Mouse (Mus musculus): Measurements from ENCODE around the gene 5330417H12Rik. TPM values are rescaled to one million over a fixed set of nuclear protein-coding genes. Genes with fewer than 3 reads are reported as not detected.
A peak's percentile ranks its signal among the peaks of the same experiment; 100 is the strongest.

Gene 5330417H12Rik
- not detected in 2 replicates for total RNA-seq (2014; rRNA removed)
- polyA plus RNA-seq (2012; rRNA removed), result not detected in 2 replicates

GRCm38 (mm10) chr7:107625061-107625460 lies at the start of gene 5330417H12Rik:
TSS of gene 5330417H12Rik (minus strand) at chr7:107625161.
- Histone ChIP-seq H3K9ac (ENCODE audit: low read depth, low read length) (no peak within 1 kb of the TSS), H3K36me3 (ENCODE audit: control insufficient read depth, insufficient read depth, low read length) (no peaks in the 10 kb centered on the region), H3K27me3 (ENCODE audit: control insufficient read depth, insufficient read depth, low read length) (no peaks in the 10 kb centered on the region), H3K4me3 (ENCODE audit: insufficient read depth, low read depth, low read length) (no peak within 1 kb of the TSS), H3K79me2 (ENCODE audit: control insufficient read depth, insufficient read depth, low read length) (peaks cover 41% of the 10 kb centered on the region; the same call in 1 of the 2 replicates), H3K4me1 (ENCODE audit: control insufficient read depth, insufficient read depth, low read length) (peaks cover 2% of the 10 kb centered on the region; the same call in 1 of the 2 replicates), H3K27ac (replicated peaks; ENCODE audit: insufficient read depth, low read depth, low read length) (no peak within 1 kb of the TSS)
- DNase-seq (ENCODE audit: extremely low read depth, low read depth, low spot score), result no peak
- WGBS, result 98% methylated on average over 2 of the region's 2 CpGs
- no peak for TF ChIP-seq POLR2A (IDR thresholded peaks at IDR 0.05; ENCODE audit: extremely low read depth, insufficient read depth, low read length)
- no peak for TF ChIP-seq CTCF (IDR thresholded peaks at IDR 0.05; ENCODE audit: low read depth, low read length)

GRCm38 (mm10) chr7:107668514-107668913 lies 43.6 kb upstream of the 5330417H12Rik start:
- DNase-seq (ENCODE audit: extremely low read depth, low read depth, low spot score), result peak; percentile 47
- peaks cover 3% of the 10 kb centered on the region; the same call in 1 of the 2 replicates for H3K79me2 ChIP-seq (ENCODE audit: control insufficient read depth, insufficient read depth, low read length)
- H3K27me3 ChIP-seq (ENCODE audit: control insufficient read depth, insufficient read depth, low read length), result no peaks in the 10 kb centered on the region
- no peak overlapping the region for H3K27ac ChIP-seq (replicated peaks; ENCODE audit: insufficient read depth, low read depth, low read length)
- no peak for TF ChIP-seq POLR2A (IDR thresholded peaks at IDR 0.05; ENCODE audit: extremely low read depth, insufficient read depth, low read length)
- no peak for TF ChIP-seq CTCF (IDR thresholded peaks at IDR 0.05; ENCODE audit: low read depth, low read length)
- no peak overlapping the region for H3K4me3 ChIP-seq (ENCODE audit: insufficient read depth, low read depth, low read length)
- H3K36me3 ChIP-seq (ENCODE audit: control insufficient read depth, insufficient read depth, low read length), result peaks cover 7% of the 10 kb centered on the region; the same call in 1 of the 2 replicates
- 50% methylated on average over 5 of the region's 5 CpGs for WGBS
- no peak overlapping the region for H3K9ac ChIP-seq (ENCODE audit: low read depth, low read length)
- peaks cover 12% of the 10 kb centered on the region for H3K4me1 ChIP-seq (ENCODE audit: control insufficient read depth, insufficient read depth, low read length)

GRCm38 (mm10) chr7:107666262-107666902 lies 41.4 kb upstream of the 5330417H12Rik start:
- H3K79me2 ChIP-seq (ENCODE audit: control insufficient read depth, insufficient read depth, low read length), result peaks cover 5% of the 10 kb centered on the region; the same call in 1 of the 2 replicates
- no peak overlapping the region for H3K9ac ChIP-seq (ENCODE audit: low read depth, low read length)
- H3K36me3 ChIP-seq (ENCODE audit: control insufficient read depth, insufficient read depth, low read length), result peaks cover 7% of the 10 kb centered on the region; the same call in 1 of the 2 replicates
- TF ChIP-seq CTCF (IDR thresholded peaks at IDR 0.05; ENCODE audit: low read depth, low read length) (no peak), POLR2A (IDR thresholded peaks at IDR 0.05; ENCODE audit: extremely low read depth, insufficient read depth, low read length) (no peak)
- no peak overlapping the region for H3K27ac ChIP-seq (replicated peaks; ENCODE audit: insufficient read depth, low read depth, low read length)
- H3K4me1 ChIP-seq (ENCODE audit: control insufficient read depth, insufficient read depth, low read length), result peaks cover 13% of the 10 kb centered on the region
- no peak overlapping the region for H3K4me3 ChIP-seq (ENCODE audit: insufficient read depth, low read depth, low read length)
- no peaks in the 10 kb centered on the region for H3K27me3 ChIP-seq (ENCODE audit: control insufficient read depth, insufficient read depth, low read length)
- no peak for DNase-seq (ENCODE audit: extremely low read depth, low read depth, low spot score)
- 60% methylated on average over 13 of the region's 13 CpGs for WGBS

GRCm38 (mm10) chr7:107665586-107666261 lies 40.8 kb upstream of the 5330417H12Rik start:
- no peak for DNase-seq (ENCODE audit: extremely low read depth, low read depth, low spot score)
- Histone ChIP-seq H3K36me3 (ENCODE audit: control insufficient read depth, insufficient read depth, low read length) (peaks cover 5% of the 10 kb centered on the region; the same call in 1 of the 2 replicates), H3K79me2 (ENCODE audit: control insufficient read depth, insufficient read depth, low read length) (peaks cover 5% of the 10 kb centered on the region; the same call in 1 of the 2 replicates), H3K27me3 (ENCODE audit: control insufficient read depth, insufficient read depth, low read length) (no peaks in the 10 kb centered on the region), H3K9ac (ENCODE audit: low read depth, low read length) (no peak overlapping the region), H3K27ac (replicated peaks; ENCODE audit: insufficient read depth, low read depth, low read length) (peak overlapping the region; percentile 7), H3K4me3 (ENCODE audit: insufficient read depth, low read depth, low read length) (no peak overlapping the region), H3K4me1 (ENCODE audit: control insufficient read depth, insufficient read depth, low read length) (peaks cover 13% of the 10 kb centered on the region)
- TF ChIP-seq CTCF (IDR thresholded peaks at IDR 0.05; ENCODE audit: low read depth, low read length), result no peak
- TF ChIP-seq POLR2A (IDR thresholded peaks at IDR 0.05; ENCODE audit: extremely low read depth, insufficient read depth, low read length), result no peak
- 61% methylated on average over 9 of the region's 9 CpGs for WGBS

GRCm38 (mm10) chr7:107665221-107665585 lies 40.2 kb upstream of the 5330417H12Rik start:
- WGBS, result 60% methylated on average over 4 of the region's 4 CpGs
- Histone ChIP-seq H3K36me3 (ENCODE audit: control insufficient read depth, insufficient read depth, low read length) (peaks cover under 1% of the 10 kb centered on the region; the same call in 1 of the 2 replicates), H3K4me3 (ENCODE audit: insufficient read depth, low read depth, low read length) (no peak overlapping the region), H3K79me2 (ENCODE audit: control insufficient read depth, insufficient read depth, low read length) (peaks cover 5% of the 10 kb centered on the region; the same call in 1 of the 2 replicates), H3K9ac (ENCODE audit: low read depth, low read length) (no peak overlapping the region), H3K4me1 (ENCODE audit: control insufficient read depth, insufficient read depth, low read length) (peaks cover 13% of the 10 kb centered on the region), H3K27ac (replicated peaks; ENCODE audit: insufficient read depth, low read depth, low read length) (peak overlapping the region; percentile 42), H3K27me3 (ENCODE audit: control insufficient read depth, insufficient read depth, low read length) (no peaks in the 10 kb centered on the region)
- no peak for DNase-seq (ENCODE audit: extremely low read depth, low read depth, low spot score)
- TF ChIP-seq POLR2A (IDR thresholded peaks at IDR 0.05; ENCODE audit: extremely low read depth, insufficient read depth, low read length) (no peak), CTCF (IDR thresholded peaks at IDR 0.05; ENCODE audit: low read depth, low read length) (no peak)

Data from liver, adult 2 months (tissue).